Mouse (Mus musculus) inflammation-experienced regulatory T-cells, adult 6 months (primary cell): Measurements from ENCODE around the gene Moxd1. TPM values are rescaled to one million over a fixed set of nuclear protein-coding genes. Genes with fewer than 3 reads are reported as not detected.

ENCODE experiments used
- ATAC-seq: one replicate; pipeline ENCODE4 v1.8.0; 2017
- polyA plus RNA-seq, 3 experiments: library from polyadenylated mRNA; unstranded; fragments of 100-300 nt; shearing (Covaris generic); gene quantifications; one replicate each; pipeline ENCODE4 v1.2.1; 2017

Moxd1 gene
- not detected for polyA plus RNA-seq

GRCm38 (mm10) chr10:24223449-24224143 is at the start of gene Moxd1:
Gene Moxd1, plus strand, starts transcription at chr10:24223517.
- ATAC-seq = no peak

- ATAC-seq = no peak
Observed at GRCm38 (mm10) chr10:24190392-24190791, 32.9 kb upstream of the Moxd1 start.

- no peak for ATAC-seq
Observed at GRCm38 (mm10) chr10:24191977-24192376, 31.3 kb upstream of the Moxd1 start.

- no peak for ATAC-seq
Observed at GRCm38 (mm10) chr10:24199303-24199702, 24.0 kb upstream of the Moxd1 start.

- no peak for ATAC-seq
Observed at GRCm38 (mm10) chr10:24200099-24200498, 23.2 kb upstream of the Moxd1 start.

GRCm38 (mm10) chr10:24210075-24210474 is 13.2 kb upstream of the Moxd1 start:
- ATAC-seq = no peak

GRCm38 (mm10) chr10:24213297-24213696 is 10.0 kb upstream of the Moxd1 start:
- ATAC-seq = no peak

GRCm38 (mm10) chr10:24217558-24218268 is 5.6 kb upstream of the Moxd1 start:
- no peak for ATAC-seq

GRCm38 (mm10) chr10:24220931-24221330 is 2.4 kb upstream of the Moxd1 start:
- ATAC-seq = no peak

- ATAC-seq = no peak
Observed at GRCm38 (mm10) chr10:24222911-24223310, 406 bp upstream of the Moxd1 start.

- ATAC-seq = no peak
Observed at GRCm38 (mm10) chr10:24224591-24224990, 1.3 kb downstream of the Moxd1 start.

- no peak for ATAC-seq
Observed at GRCm38 (mm10) chr10:24228318-24229183, 5.2 kb downstream of the Moxd1 start.

- ATAC-seq = no peak
Observed at GRCm38 (mm10) chr10:24232281-24232680, 9.0 kb downstream of the Moxd1 start.

- ATAC-seq = no peak
Observed at GRCm38 (mm10) chr10:24235426-24236283, 12.3 kb downstream of the Moxd1 start.

GRCm38 (mm10) chr10:24246815-24247214 is 23.5 kb downstream of the Moxd1 start:
- ATAC-seq = no peak

- ATAC-seq = no peak
Observed at GRCm38 (mm10) chr10:24248116-24248515, 24.8 kb downstream of the Moxd1 start.

GRCm38 (mm10) chr10:24251631-24252030 is 28.3 kb downstream of the Moxd1 start:
- no peak for ATAC-seq

- no peak for ATAC-seq
Observed at GRCm38 (mm10) chr10:24258150-24258549, 34.8 kb downstream of the Moxd1 start.

GRCm38 (mm10) chr10:24258885-24259284 is 35.6 kb downstream of the Moxd1 start:
- no peak for ATAC-seq

GRCm38 (mm10) chr10:24259794-24260590 is 36.7 kb downstream of the Moxd1 start:
- ATAC-seq = no peak

GRCm38 (mm10) chr10:24267520-24267919 is 44.2 kb downstream of the Moxd1 start:
- no peak for ATAC-seq
